Mouse (Mus musculus) MEL (cell line): ENCODE data around the gene Olfr1391. TPM values are rescaled to one million over a fixed set of nuclear protein-coding genes. Genes with fewer than 3 reads are reported as not detected.

ENCODE experiments used
- DNase-seq: peaks from one replicate; pipeline ENCODE4 v3.0.0; 2011; ENCODE audit warnings: low read depth, low spot score
- H3K27ac ChIP-seq: 2 replicates; pipeline ENCODE4 v1.5.1; 2012; ENCODE audit warnings: low read depth, mild to moderate bottlenecking, control low read depth, low read length, moderate library complexity; ENCODE audit not compliant: control insufficient read depth
- H3K27me3 ChIP-seq, 2 experiments: fragments of 150-350 bp in 1 of 2; sonication (generic) in 1 of 2; 2 replicates each; pipeline ENCODE4 v1.6.1; 2012; ENCODE audit warnings: low read length in 2 of 2, mild to moderate bottlenecking in 2 of 2, improper control_type of control experiment in 1 of 2, moderate library complexity in 1 of 2; ENCODE audit not compliant: insufficient read depth in 2 of 2, control insufficient read depth in 1 of 2
- H3K36me3 ChIP-seq, 2 experiments: 2 replicates each; pipeline ENCODE4 v1.6.1; 2012 to 2014; ENCODE audit warnings: low read length in 2 of 2, improper control_type of control experiment in 1 of 2, inconsistent platforms in 1 of 2, mild to moderate bottlenecking in 1 of 2; ENCODE audit not compliant: insufficient read depth in 2 of 2, control insufficient read depth in 1 of 2
- H3K4me1 ChIP-seq, 2 experiments: fragments of 150-350 bp in 1 of 2; sonication (generic) in 1 of 2; 2 replicates each; pipeline ENCODE4 v1.6.1; 2012; ENCODE audit warnings: low read length in 2 of 2, improper control_type of control experiment in 1 of 2, mild to moderate bottlenecking in 1 of 2; ENCODE audit not compliant: insufficient read depth in 2 of 2, control insufficient read depth in 1 of 2
- H3K4me3 ChIP-seq, 2 experiments: fragments of 150-350 bp in 1 of 2; sonication (generic) in 1 of 2; 2 replicates each; pipeline ENCODE4 v1.5.1; 2012; ENCODE audit warnings: low read depth in 2 of 2, low read length in 2 of 2, mild to moderate bottlenecking in 2 of 2, moderate library complexity in 2 of 2, control low read depth in 1 of 2, improper control_type of control experiment in 1 of 2; ENCODE audit not compliant: control insufficient read depth in 1 of 2, insufficient read depth in 1 of 2
- H3K79me2 ChIP-seq: 2 replicates; pipeline ENCODE4 v1.6.1; 2012; ENCODE audit warnings: mild to moderate bottlenecking, low read length, moderate library complexity; ENCODE audit not compliant: control insufficient read depth, poor library complexity, insufficient read depth
- H3K9ac ChIP-seq: 2 replicates; pipeline ENCODE4 v1.6.1; 2012; ENCODE audit warnings: low read depth, mild to moderate bottlenecking, control low read depth, low read length, moderate library complexity; ENCODE audit not compliant: control insufficient read depth, poor library complexity, severe bottlenecking
- H3K9me3 ChIP-seq: fragments of 150-350 bp; sonication (generic); replicated peaks from 2 replicates; pipeline ENCODE4 v1.6.1; 2012; ENCODE audit warnings: mild to moderate bottlenecking, low read length, improper control_type of control experiment, moderate library complexity; ENCODE audit not compliant: insufficient read depth
- BHLHE40 ChIP-seq: IDR thresholded peaks from 2 replicates; pipeline ENCODE4 v1.6.1; 2012; ENCODE audit warnings: low read depth, mild to moderate bottlenecking, inconsistent platforms, low read length, improper control_type of control experiment, borderline replicate concordance
- CHD2 ChIP-seq: IDR thresholded peaks from 2 replicates; pipeline ENCODE4 v1.6.1; 2011; ENCODE audit warnings: low read length, improper control_type of control experiment
- E2F4 ChIP-seq: IDR thresholded peaks from 2 replicates; pipeline ENCODE4 v1.6.1; 2011; ENCODE audit warnings: low read depth, low read length, improper control_type of control experiment, borderline replicate concordance
- EP300 ChIP-seq, 2 experiments: IDR thresholded peaks; 2 replicates each; pipeline ENCODE4 v1.6.1; 2011; ENCODE audit warnings: improper control_type of control experiment in 2 of 2, low read length in 2 of 2, low read depth in 1 of 2, mild to moderate bottlenecking in 1 of 2
- ETS1 ChIP-seq: IDR thresholded peaks from 2 replicates; pipeline ENCODE4 v1.6.1; 2012; ENCODE audit warnings: low read depth, mild to moderate bottlenecking, inconsistent platforms, low read length, improper control_type of control experiment, moderate library complexity
- GABPA ChIP-seq: IDR thresholded peaks from 2 replicates; pipeline ENCODE4 v1.6.1; 2012; ENCODE audit warnings: low read depth, mild to moderate bottlenecking, inconsistent platforms, low read length, improper control_type of control experiment, moderate library complexity
- KAT2A ChIP-seq: conservative IDR thresholded peaks from 2 replicates; pipeline ENCODE4 v1.6.1; 2012; ENCODE audit warnings: low read depth, low read length, improper control_type of control experiment, inconsistent platforms
- MAFK ChIP-seq: IDR thresholded peaks from 2 replicates; pipeline ENCODE4 v1.6.1; 2011; ENCODE audit warnings: low read depth, mild to moderate bottlenecking, low read length, improper control_type of control experiment, borderline replicate concordance
- MXI1 ChIP-seq: IDR thresholded peaks from 2 replicates; pipeline ENCODE4 v1.6.1; 2011; ENCODE audit warnings: mild to moderate bottlenecking, low read depth, low read length, improper control_type of control experiment
- MYB ChIP-seq: IDR thresholded peaks from 2 replicates; pipeline ENCODE4 v1.6.1; 2011; ENCODE audit warnings: mild to moderate bottlenecking, low read depth, low read length, improper control_type of control experiment
- POLR2A ChIP-seq, 2 experiments: IDR thresholded peaks; 2 replicates each; pipeline ENCODE4 v1.6.1; 2011 to 2012; ENCODE audit warnings: low read length in 2 of 2, mild to moderate bottlenecking in 2 of 2, control low read depth in 1 of 2, improper control_type of control experiment in 1 of 2, low read depth in 1 of 2, moderate library complexity in 1 of 2; ENCODE audit not compliant: control insufficient read depth in 1 of 2, insufficient read depth in 1 of 2, poor library complexity in 1 of 2
- POLR2AphosphoS2 ChIP-seq: IDR thresholded peaks from 2 replicates; pipeline ENCODE4 v1.6.1; 2011; ENCODE audit warnings: low read length, improper control_type of control experiment
- POLR2AphosphoS5 ChIP-seq: IDR thresholded peaks from 2 replicates; pipeline ENCODE4 v1.6.1; 2012; ENCODE audit warnings: low read depth, borderline replicate concordance, mild to moderate bottlenecking, inconsistent platforms, low read length, moderate library complexity, mixed read lengths
- SIN3A ChIP-seq: IDR thresholded peaks from 2 replicates; pipeline ENCODE4 v1.6.1; 2012; ENCODE audit warnings: low read length, improper control_type of control experiment, inconsistent platforms
- TBP ChIP-seq: IDR thresholded peaks from 2 replicates; pipeline ENCODE4 v1.8.0; 2011; ENCODE audit warnings: low read depth, low read length, improper control_type of control experiment
- TCF12 ChIP-seq: IDR thresholded peaks from 2 replicates; pipeline ENCODE4 v1.6.1; 2014; ENCODE audit warnings: low read depth, mild to moderate bottlenecking, inconsistent platforms, low read length, improper control_type of control experiment, moderate library complexity
- UBTF ChIP-seq: IDR thresholded peaks from 2 replicates; pipeline ENCODE4 v1.6.1; 2012; ENCODE audit warnings: low read depth, mild to moderate bottlenecking, inconsistent platforms, low read length, improper control_type of control experiment, moderate library complexity, borderline replicate concordance; ENCODE audit not compliant: insufficient read depth
- USF1 ChIP-seq: IDR thresholded peaks from 2 replicates; pipeline ENCODE4 v1.6.1; 2014; ENCODE audit warnings: low read depth, mild to moderate bottlenecking, inconsistent platforms, low read length, improper control_type of control experiment, moderate library complexity
- ZC3H11A ChIP-seq: IDR thresholded peaks from 2 replicates; pipeline ENCODE4 v1.6.1; 2012; ENCODE audit warnings: low read depth, mild to moderate bottlenecking, inconsistent platforms, low read length, improper control_type of control experiment
- ZKSCAN1 ChIP-seq: IDR thresholded peaks from 2 replicates; pipeline ENCODE4 v1.6.1; 2012; ENCODE audit warnings: low read depth, mild to moderate bottlenecking, inconsistent platforms, low read length, improper control_type of control experiment, moderate library complexity
- ZMIZ1 ChIP-seq: IDR thresholded peaks from 2 replicates; pipeline ENCODE4 v1.6.1; 2012; ENCODE audit warnings: low read depth, mild to moderate bottlenecking, inconsistent platforms, low read length, improper control_type of control experiment, moderate library complexity
- ZNF384 ChIP-seq: IDR thresholded peaks from 2 replicates; pipeline ENCODE4 v1.6.1; 2012; ENCODE audit warnings: low read depth, mild to moderate bottlenecking, inconsistent platforms, low read length, improper control_type of control experiment
- polyA plus RNA-seq, 2 experiments: library from polyadenylated mRNA; stranded (reverse) in 1 of 2; unstranded in 1 of 2; fragments of >175 nt in 1 of 2; fragments of >200 nt in 1 of 2; gene quantifications; 2 replicates each; pipeline versions ENCODE4 v1.2.1 to v1.2.4; 2012; ENCODE audit warnings: low replicate concordance in 2 of 2, low read depth in 1 of 2; ENCODE audit not compliant: insufficient read length in 2 of 2, insufficient read depth in 1 of 2, missing spikeins in 1 of 2
- total RNA-seq: library from RNA; depleted of rRNA; stranded (reverse); fragments of 300-350 nt; gene quantifications from 2 replicates; pipeline ENCODE4 v1.2.3, GENCODE M21; 2012

The Olfr1391 gene
- total and polyA plus RNA-seq, 3 experiments, result not detected

DNA sequence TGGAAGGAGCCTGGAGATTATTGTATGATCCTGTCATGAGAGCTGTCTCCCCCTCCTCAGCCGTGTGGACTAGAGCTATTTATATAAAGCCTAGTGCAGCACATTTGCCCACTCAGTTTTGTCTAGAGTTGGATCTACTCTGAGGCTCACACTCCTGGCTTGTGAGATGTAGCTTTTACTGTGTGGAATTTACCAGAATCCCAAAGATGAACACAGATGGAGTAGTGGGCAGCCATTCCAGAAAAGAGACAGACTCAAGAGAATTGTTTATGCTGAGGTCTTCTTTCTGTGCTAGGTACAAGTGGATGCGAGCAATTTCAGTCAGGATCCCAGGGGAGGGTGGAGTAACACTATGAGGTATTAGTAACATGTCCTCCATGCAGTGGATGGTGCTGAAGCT, 35.3 kb upstream of the Olfr1391 start:
- no peak overlapping the region for H3K4me3 ChIP-seq
- no peak for TF ChIP-seq EP300 (IDR thresholded peaks at IDR 0.05; ENCODE audit: low read depth in 1 of 2, low read length in 2 of 2)
- TF ChIP-seq POLR2AphosphoS5, result no peak
- no peak for TF ChIP-seq MYB
- TF ChIP-seq MAFK, result no peak
- TF ChIP-seq KAT2A, result no peak
- no peak for TF ChIP-seq TCF12
- no peak for TF ChIP-seq CHD2
- no peak for TF ChIP-seq ZNF384
- no peak for TF ChIP-seq POLR2AphosphoS2
- no peak overlapping the region for H3K9ac ChIP-seq
- H3K4me1 ChIP-seq, result no peaks in the 10 kb centered on the region
- DNase-seq, result no peak
- peaks cover 8 to 13% of the 10 kb centered on the region in 2 experiments for H3K27me3 ChIP-seq
- H3K27ac ChIP-seq, result no peak overlapping the region
- no peaks in the 10 kb centered on the region for H3K9me3 ChIP-seq
- no peaks in the 10 kb centered on the region for H3K79me2 ChIP-seq
- H3K36me3 ChIP-seq, result no peaks in the 10 kb centered on the region

DNA sequence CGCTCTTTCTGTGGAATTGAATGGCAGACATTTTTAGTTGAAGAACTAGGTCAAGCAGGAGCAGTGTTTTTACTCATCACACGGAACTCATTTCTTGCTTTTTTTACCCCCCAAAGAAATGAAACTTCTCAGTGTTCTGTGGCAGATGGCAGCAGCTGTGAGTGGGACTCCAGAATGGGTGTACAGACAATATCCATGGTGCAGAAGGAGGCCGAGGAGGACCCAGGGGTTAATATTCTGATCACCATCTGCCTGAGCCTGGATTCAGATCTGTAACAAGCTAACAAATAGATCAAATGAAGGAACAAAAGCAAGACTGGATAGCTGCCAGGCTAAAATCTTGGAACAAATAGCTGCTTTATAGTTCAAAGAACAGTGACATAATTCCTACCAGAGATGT, 29.8 kb upstream of the Olfr1391 start:
- TF ChIP-seq SIN3A, result no peak
- no peak for TF ChIP-seq UBTF
- TF ChIP-seq BHLHE40, result no peak
- no peak for TF ChIP-seq POLR2A (IDR thresholded peaks at IDR 0.05; ENCODE audit: control insufficient read depth in 1 of 2, insufficient read depth in 1 of 2, low read depth in 1 of 2, low read length in 2 of 2, poor library complexity in 1 of 2)
- TF ChIP-seq ZKSCAN1, result no peak
- TF ChIP-seq MYB, result no peak
- TF ChIP-seq MXI1, result no peak
- no peak for TF ChIP-seq TBP
- TF ChIP-seq ZC3H11A, result no peak
- TF ChIP-seq ZNF384, result no peak
- TF ChIP-seq E2F4, result no peak
- no peak for TF ChIP-seq ETS1
- no peak for TF ChIP-seq ZMIZ1
- TF ChIP-seq TCF12, result no peak
- no peak for TF ChIP-seq USF1
- no peak for TF ChIP-seq KAT2A
- TF ChIP-seq GABPA, result no peak
- TF ChIP-seq, all 39 proteins: peak for 0
- Histone ChIP-seq H3K9me3 (no peaks in the 10 kb centered on the region), H3K27me3 (peaks cover 9 to 10% of the 10 kb centered on the region in 2 experiments), H3K4me1 (no peaks in the 10 kb centered on the region), H3K27ac (no peak overlapping the region), H3K79me2 (no peaks in the 10 kb centered on the region), H3K4me3 (no peak overlapping the region), H3K36me3 (no peaks in the 10 kb centered on the region), H3K9ac (no peak overlapping the region)
- DNase-seq, result no peak
